Mouse (Mus musculus) hindbrain, embryonic 15.5 days (tissue): Measurements from ENCODE around the gene Gm20662. TPM values are rescaled to one million over a fixed set of nuclear protein-coding genes. Genes with fewer than 3 reads are reported as not detected.

ENCODE experiments used
- ATAC-seq: fragments of 200-750 bp; cut with Nextera tagmentation; 2 replicates; pipeline ENCODE4 v1.8.0; 2017; ENCODE audit warnings: low read depth, moderate number of reproducible peaks, moderate TSS enrichment; ENCODE audit not compliant: low FRiP score
- H3K27ac ChIP-seq: fragments of 300-500 bp; sonication (generic); replicated peaks from 2 replicates; pipeline ENCODE4 v1.5.1; 2015; ENCODE audit warnings: mild to moderate bottlenecking, inconsistent platforms
- H3K27me3 ChIP-seq: fragments of 300-500 bp; sonication (generic); 2 replicates; pipeline ENCODE4 v1.6.1; 2015; ENCODE audit warnings: control low read depth, inconsistent platforms
- H3K36me3 ChIP-seq: fragments of 300-500 bp; sonication (generic); 2 replicates; pipeline ENCODE4 v1.6.1; 2015; ENCODE audit warnings: control low read depth, inconsistent platforms
- H3K4me1 ChIP-seq: fragments of 300-500 bp; sonication (generic); replicated peaks from 2 replicates; pipeline ENCODE4 v1.6.1; 2015; ENCODE audit warnings: control low read depth, inconsistent platforms
- H3K4me2 ChIP-seq: fragments of 300-500 bp; sonication (generic); 2 replicates; pipeline ENCODE4 v1.6.1; 2015; ENCODE audit warnings: moderate library complexity, mild to moderate bottlenecking, inconsistent platforms
- H3K4me3 ChIP-seq: fragments of 300-500 bp; sonication (generic); 2 replicates; pipeline ENCODE4 v1.5.1; 2015; ENCODE audit warnings: mild to moderate bottlenecking, inconsistent platforms
- H3K9ac ChIP-seq: fragments of 300-500 bp; sonication (generic); 2 replicates; pipeline ENCODE4 v1.6.1; 2015; ENCODE audit warnings: inconsistent platforms
- H3K9me3 ChIP-seq: fragments of 300-500 bp; sonication (generic); 2 replicates; pipeline ENCODE4 v1.6.1; 2016; ENCODE audit warnings: control low read depth, inconsistent platforms
- WGBS: fragments of 180-500 bp; shearing (Covaris S2); methylation state at CpG from one replicate; pipeline ENCODE4 v1.1.7; 2015; 5-methylcytosine and 5-hydroxymethylcytosine counted together
- polyA plus RNA-seq: library from polyadenylated mRNA; unstranded; fragments of >200 nt; fragmentation: Nextera tagmentation; extraction: Ambion mirVana; gene quantifications from 2 replicates; pipeline ENCODE4 v1.2.1, GENCODE M21; 2015

The Gm20662 gene
- 0.80 TPM in 1 of 2 replicates, not detected in the other for polyA plus RNA-seq

DNA sequence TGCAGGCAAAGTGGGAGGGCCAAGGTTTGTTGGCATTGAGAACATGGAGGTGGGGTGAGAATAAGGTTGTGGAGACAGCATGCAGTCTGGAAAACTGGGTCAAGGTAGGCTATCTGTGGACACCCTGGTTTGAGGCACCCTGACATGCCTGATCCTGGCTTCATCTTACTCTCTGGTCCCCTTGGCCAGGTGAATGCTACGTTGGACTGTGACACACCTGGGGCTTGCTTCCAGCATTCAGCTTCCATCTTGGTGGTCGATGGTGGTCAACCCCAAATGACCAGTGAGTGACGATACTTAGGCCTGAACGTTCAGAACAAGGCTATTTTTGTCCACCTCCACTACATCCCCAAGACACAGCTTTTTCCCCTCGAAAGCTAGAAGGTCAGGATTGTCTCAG, at the start of gene Gm20662:
Gene Gm20662, plus strand, starts transcription at position 301 of the 400 bp plus-strand sequence.
- no peaks in the 10 kb centered on the region for H3K36me3 ChIP-seq
- ATAC-seq: no peak
- 90% methylated on average over 5 of the region's 5 CpGs for WGBS
- H3K4me1 ChIP-seq: no peaks in the 10 kb centered on the region
- H3K4me3 ChIP-seq: no peak within 1 kb of the TSS
- H3K9ac ChIP-seq: no peak within 1 kb of the TSS
- no peak within 1 kb of the TSS for H3K27ac ChIP-seq
- no peaks in the 10 kb centered on the region for H3K27me3 ChIP-seq
- no peak within 1 kb of the TSS for H3K4me2 ChIP-seq
- H3K9me3 ChIP-seq: no peaks in the 10 kb centered on the region

DNA sequence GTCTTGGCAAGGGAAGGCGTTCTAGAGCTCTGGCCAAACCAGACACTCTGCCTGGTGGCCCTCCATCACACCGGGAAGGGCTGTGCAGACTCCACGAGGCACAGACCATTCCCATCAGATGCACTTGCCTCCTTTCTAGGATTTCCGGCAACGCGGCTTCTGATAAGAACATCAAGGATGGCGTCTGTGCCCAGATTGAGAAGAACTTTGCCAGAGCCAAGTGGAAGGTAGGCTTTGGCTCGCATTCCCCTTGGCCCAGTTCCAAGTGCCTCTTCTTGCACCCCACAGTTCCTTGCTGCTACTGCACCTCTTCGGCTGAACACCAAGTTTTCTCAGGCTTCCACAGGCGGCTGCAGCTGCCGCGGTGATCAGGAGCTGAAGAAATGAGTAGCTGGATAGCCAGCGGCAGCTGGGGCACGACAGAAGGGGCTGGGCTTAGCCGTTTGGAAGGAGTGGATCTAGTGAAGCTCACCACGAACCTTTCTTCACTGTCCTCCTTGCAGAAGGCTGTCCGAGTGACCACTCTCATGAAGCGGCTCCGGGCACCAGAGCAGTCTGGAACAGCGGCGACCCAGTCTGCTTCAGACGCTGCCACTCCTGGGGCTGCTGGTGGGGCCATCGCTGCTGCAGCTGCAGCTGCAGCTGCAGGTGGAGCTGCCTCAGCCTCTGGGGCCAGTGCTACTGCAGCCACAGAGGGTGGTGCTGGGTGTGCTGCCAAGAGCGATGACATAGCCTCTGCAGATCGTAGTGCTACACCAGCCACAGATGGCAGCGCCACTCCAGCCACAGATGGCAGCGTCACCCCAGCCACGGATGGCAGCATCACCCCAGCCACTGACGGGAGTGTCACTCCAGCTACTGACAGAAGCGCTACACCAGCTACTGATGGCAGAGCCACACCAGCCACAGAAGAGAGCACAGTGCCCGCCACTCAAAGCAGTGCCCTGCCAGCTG, 48.6 kb upstream of the Gm20662 start:
- H3K9me3 ChIP-seq: no peaks in the 10 kb centered on the region
- WGBS: 87% methylated on average over 31 of the region's 31 CpGs
- H3K4me2 ChIP-seq: no peak overlapping the region
- H3K36me3 ChIP-seq: no peaks in the 10 kb centered on the region
- H3K4me3 ChIP-seq: no peak overlapping the region
- ATAC-seq: no peak
- no peak overlapping the region for H3K9ac ChIP-seq
- H3K27me3 ChIP-seq: no peaks in the 10 kb centered on the region
- H3K27ac ChIP-seq: no peak overlapping the region
- peaks cover 11% of the 10 kb centered on the region for H3K4me1 ChIP-seq

DNA sequence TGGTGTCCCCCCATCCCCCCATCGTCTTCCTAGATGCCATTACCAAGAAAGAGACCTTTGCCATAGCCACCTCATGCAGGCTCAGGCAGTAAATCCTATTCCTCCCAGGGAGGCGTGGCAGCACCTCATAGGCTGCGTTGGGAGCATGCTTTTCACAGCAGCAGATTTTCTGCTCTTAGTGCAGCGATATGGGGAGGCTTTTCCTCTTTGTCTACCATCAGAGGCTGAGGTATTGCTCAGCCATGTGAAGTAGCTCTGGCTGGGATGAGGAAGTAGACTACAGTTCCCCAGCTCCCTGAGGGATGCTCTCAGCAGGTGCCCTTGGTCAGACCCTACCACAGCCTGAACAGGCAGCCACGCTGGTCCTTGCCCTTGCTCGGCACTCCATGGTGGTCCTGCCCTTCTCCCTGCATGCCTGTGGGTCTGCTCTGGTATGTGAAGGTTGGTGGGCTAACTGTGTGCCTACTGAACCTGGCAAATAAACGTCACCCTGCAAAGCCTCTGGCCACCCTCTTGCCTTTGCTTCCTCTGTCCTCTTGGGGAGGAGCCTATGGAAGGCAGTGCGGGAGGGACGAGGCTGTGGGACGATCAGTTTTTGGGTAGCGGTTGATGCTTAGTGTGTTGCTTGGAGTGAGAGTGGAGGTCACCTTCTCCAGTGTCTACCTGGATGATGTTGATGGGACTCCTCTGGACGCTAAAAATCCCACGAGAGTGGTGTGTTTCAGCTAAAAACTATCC, 46.8 kb upstream of the Gm20662 start:
- Histone ChIP-seq H3K9ac (no peak overlapping the region), H3K4me3 (no peak overlapping the region), H3K9me3 (no peaks in the 10 kb centered on the region), H3K4me2 (no peak overlapping the region), H3K4me1 (peaks cover 11% of the 10 kb centered on the region), H3K36me3 (no peaks in the 10 kb centered on the region), H3K27me3 (no peaks in the 10 kb centered on the region), H3K27ac (no peak overlapping the region)
- WGBS: 86% methylated on average over 13 of the region's 13 CpGs
- no peak for ATAC-seq

DNA sequence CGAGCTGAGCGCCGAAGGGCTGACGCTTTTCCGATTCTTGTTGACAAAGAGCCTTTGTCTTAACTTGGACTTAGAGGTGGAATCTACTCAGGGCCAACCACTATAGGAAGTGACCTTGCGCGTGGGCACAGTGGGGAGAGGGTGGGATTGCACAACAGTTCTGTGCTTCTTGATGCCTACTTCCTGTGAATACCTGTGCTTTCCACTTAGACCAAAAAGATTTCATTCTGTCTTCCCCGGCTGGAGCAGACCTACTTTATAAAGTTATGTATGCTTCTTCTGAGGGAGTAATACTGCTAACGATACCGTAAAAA, 46.3 kb upstream of the Gm20662 start, which contains the start of gene Traip:
Gene Traip, plus strand, starts transcription at position 215 of the 314 bp plus-strand sequence.
- 93% methylated on average over 10 of the region's 10 CpGs for WGBS
- ATAC-seq: no peak

DNA sequence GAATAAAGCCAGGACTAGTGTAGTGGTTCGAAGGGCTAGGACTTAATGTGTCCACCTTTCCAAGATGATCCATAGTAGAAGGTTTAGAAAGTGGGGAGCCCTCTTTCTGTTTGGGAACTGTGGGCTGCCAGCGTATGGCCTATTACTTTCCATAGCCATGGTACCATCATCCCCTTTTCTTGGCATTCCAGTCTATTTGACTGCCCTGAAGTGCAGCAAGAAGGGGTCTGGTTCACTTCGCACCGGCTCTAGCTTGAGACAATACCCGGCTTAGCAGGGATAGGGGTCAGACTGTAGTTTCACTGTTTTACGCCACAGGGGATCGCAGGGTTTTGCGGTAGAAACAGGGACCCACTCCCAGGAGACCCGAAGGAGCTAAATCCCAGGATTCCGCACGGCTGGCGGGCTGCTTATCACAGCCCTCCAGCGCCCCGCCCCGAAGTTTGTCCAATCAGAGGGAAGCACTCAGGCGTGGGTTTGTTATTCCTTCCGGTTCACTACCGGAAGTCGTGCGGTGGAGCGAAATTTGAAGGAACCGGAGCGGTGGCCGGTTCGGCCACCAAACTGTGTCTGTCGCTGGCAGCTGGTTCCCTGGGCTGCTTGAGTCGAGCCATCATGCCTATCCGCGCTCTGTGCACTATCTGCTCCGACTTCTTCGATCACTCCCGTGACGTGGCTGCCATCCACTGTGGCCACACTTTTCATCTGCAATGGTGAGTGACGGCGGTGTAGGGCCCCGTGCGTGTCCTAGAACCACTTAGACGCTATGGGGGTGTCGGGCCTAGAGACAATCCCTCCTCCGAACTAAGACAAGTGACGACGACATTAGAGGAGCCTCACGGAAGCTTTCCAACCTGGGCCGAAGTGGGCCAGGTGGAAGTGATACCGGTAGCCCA, 45.4 kb upstream of the Gm20662 start:
- no peaks in the 10 kb centered on the region for H3K27me3 ChIP-seq
- H3K4me2 ChIP-seq: peak overlapping the region; percentile 66

More for the DNA sequence above, 46.3 kb upstream of the Gm20662 start, which contains the start of gene Traip:
- no peaks in the 10 kb centered on the region for H3K36me3 ChIP-seq
- H3K9ac ChIP-seq: peak within 1 kb of the TSS; percentile 64
- no peaks in the 10 kb centered on the region for H3K27me3 ChIP-seq
- H3K4me3 ChIP-seq: peak within 1 kb of the TSS; percentile 47
- peak within 1 kb of the TSS; percentile 84 for H3K27ac ChIP-seq
- peak within 1 kb of the TSS; percentile 66 for H3K4me2 ChIP-seq
- H3K9me3 ChIP-seq: no peaks in the 10 kb centered on the region
- peaks cover 11% of the 10 kb centered on the region for H3K4me1 ChIP-seq

DNA sequence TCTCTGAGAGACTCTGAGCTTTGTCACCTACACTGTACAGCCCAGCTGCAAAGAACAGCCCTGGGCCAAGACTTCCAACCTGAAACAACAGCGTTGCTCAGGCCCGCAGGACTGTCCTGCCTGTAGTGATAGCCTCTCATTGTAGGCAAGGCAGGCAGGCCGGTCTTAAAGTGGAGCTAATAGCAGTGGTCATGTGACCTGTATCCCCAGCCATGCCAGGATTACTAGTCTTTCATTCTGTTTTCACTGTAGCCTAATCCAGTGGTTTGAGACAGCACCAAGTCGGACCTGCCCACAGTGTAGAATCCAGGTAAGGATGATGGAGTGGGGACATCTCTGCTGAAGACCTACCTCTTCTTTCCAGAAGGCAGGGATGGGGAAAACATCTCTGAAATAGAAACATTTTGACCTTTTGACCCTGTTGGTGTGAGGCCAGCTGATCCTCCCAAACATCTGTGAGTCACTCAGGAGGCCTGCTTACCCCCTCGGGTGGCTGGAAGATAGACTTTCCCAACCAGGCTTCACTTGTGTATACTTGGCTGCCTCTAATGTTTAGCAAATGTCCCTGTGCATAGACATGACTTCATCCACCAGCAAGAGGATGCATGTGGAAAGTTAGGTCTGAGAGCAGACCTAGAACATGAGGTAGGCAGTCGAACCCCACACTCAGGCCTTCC, 40.4 kb upstream of the Gm20662 start:
- peaks cover 10% of the 10 kb centered on the region for H3K4me1 ChIP-seq
- H3K27ac ChIP-seq: no peak overlapping the region
- ATAC-seq: no peak
- no peaks in the 10 kb centered on the region for H3K36me3 ChIP-seq
- H3K9me3 ChIP-seq: no peaks in the 10 kb centered on the region
- no peak overlapping the region for H3K4me3 ChIP-seq
- H3K9ac ChIP-seq: no peak overlapping the region
- no peaks in the 10 kb centered on the region for H3K27me3 ChIP-seq
- H3K4me2 ChIP-seq: no peak overlapping the region
- WGBS: 86% methylated on average over 6 of the region's 6 CpGs

More for the DNA sequence above, 45.4 kb upstream of the Gm20662 start:
- Histone ChIP-seq H3K36me3 (no peaks in the 10 kb centered on the region), H3K4me1 (peaks cover 11% of the 10 kb centered on the region), H3K4me3 (peak overlapping the region; percentile 47), H3K9me3 (no peaks in the 10 kb centered on the region), H3K27ac (peak overlapping the region; percentile 84), H3K9ac (peak overlapping the region; percentile 64)
- peak; percentile 97 for ATAC-seq
- WGBS: 17% methylated on average over 45 of the region's 45 CpGs

DNA sequence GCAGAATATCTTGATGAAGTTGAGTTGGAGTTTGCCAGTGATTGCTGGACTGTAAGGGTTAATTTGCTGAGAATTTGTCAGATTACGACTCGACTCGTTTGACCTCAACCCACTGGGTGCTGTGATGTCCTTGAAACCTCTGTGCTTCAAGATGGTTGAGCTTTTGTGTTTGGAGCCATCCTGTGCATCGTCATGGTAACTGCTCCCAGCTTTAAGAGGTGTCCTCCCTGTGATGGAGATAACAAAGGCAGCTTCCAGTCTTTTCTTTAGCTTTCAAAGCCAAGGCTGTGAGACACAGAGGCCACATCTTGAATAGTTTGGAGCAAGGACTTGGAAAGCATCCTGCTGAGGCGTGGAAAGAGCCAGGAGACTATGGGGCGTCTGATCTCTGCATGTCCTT, 39.0 kb upstream of the Gm20662 start:
- Histone ChIP-seq H3K9me3 (no peaks in the 10 kb centered on the region), H3K9ac (no peak overlapping the region), H3K4me3 (no peak overlapping the region), H3K27ac (no peak overlapping the region), H3K4me2 (no peak overlapping the region), H3K27me3 (no peaks in the 10 kb centered on the region), H3K4me1 (peaks cover 18% of the 10 kb centered on the region), H3K36me3 (no peaks in the 10 kb centered on the region)
- 25% methylated on average over 6 of the region's 6 CpGs for WGBS
- no peak for ATAC-seq

DNA sequence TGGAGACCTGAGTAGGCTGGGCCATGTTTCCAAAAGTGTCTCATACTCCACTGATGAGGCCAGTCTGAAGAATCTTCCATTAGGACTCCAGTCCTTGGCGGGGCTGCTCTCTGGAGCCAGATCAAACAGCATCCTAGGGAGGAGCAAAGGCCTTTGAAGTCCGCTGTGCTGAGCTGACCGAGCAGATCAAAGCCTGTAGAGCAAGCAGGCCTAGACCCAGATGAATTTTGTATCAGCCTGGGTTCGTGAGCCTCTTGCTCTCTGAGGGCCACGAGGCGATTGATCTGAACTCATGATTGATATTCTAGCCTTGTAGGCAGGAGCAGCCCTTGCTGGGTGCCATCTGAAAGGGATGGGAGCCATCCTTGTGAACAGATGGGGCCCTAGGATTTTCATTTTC, 36.3 kb upstream of the Gm20662 start:
- H3K27ac ChIP-seq: peak overlapping the region; percentile 82; the same call in 1 of the 2 replicates
- WGBS: 68% methylated on average over 6 of the region's 6 CpGs
- no peak overlapping the region for H3K4me3 ChIP-seq
- peaks cover 22% of the 10 kb centered on the region for H3K4me1 ChIP-seq
- H3K9ac ChIP-seq: no peak overlapping the region
- H3K4me2 ChIP-seq: no peak overlapping the region
- H3K27me3 ChIP-seq: no peaks in the 10 kb centered on the region
- H3K9me3 ChIP-seq: no peaks in the 10 kb centered on the region
- H3K36me3 ChIP-seq: no peaks in the 10 kb centered on the region
- ATAC-seq: no peak

DNA sequence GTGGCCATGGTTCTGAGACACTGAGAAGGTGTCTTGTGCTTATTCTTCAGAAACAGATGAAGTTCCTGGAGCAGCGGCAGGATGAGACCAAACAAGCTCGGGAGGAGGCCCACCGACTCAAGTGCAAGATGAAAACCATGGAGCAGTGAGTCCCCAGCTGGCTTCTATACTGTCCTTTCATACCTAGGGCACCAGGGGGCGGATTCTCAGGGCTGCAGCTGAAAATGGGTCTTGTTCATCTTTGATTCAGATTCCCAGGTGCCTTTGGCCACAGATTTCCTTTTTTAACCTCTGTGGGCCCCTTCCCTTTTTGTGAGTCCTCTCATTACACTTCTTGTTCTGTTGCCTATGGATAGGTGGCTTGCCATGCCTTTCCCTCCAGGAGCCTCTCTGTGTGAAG, 35.2 kb upstream of the Gm20662 start:
- Histone ChIP-seq H3K9me3 (no peaks in the 10 kb centered on the region), H3K36me3 (no peaks in the 10 kb centered on the region), H3K27ac (peak overlapping the region; percentile 82), H3K4me1 (peaks cover 22% of the 10 kb centered on the region), H3K4me2 (peak overlapping the region; percentile 44; the same call in 1 of the 2 replicates), H3K27me3 (no peaks in the 10 kb centered on the region), H3K4me3 (no peak overlapping the region), H3K9ac (0 out of 2 replicates have a peak overlapping the region, but pooled peaks have one; percentile 8)
- ATAC-seq: no peak
- WGBS: 79% methylated on average over 4 of the region's 4 CpGs

DNA sequence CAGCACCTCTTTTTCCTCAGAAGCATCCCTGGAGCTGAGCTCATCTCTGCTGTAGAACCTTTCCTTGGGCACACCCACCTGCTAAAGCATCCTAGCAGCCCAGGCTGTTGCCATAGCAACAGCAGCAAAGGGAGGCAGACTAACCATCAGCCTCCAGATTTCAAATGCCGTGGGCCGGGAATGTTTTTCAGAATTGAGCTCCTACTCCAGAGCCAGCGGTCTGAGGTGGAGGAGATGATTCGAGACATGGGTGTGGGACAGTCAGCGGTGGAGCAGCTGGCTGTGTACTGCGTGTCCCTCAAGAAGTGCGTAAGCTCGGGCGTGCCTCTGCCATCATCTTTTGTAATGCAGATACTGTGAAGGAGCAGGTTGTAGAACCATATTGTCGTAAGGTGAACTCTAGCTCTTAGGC, 34.8 kb upstream of the Gm20662 start:
- Histone ChIP-seq H3K4me2 (peak overlapping the region; percentile 44), H3K36me3 (no peaks in the 10 kb centered on the region), H3K4me3 (0 out of 2 replicates have a peak overlapping the region, but pooled peaks have one; percentile 7), H3K9me3 (no peaks in the 10 kb centered on the region), H3K27ac (peak overlapping the region; percentile 82), H3K4me1 (peaks cover 22% of the 10 kb centered on the region), H3K27me3 (no peaks in the 10 kb centered on the region), H3K9ac (0 out of 2 replicates have a peak overlapping the region, but pooled peaks have one; percentile 8)
- peak; percentile 78 for ATAC-seq
- WGBS: 60% methylated on average over 10 of the region's 10 CpGs

DNA sequence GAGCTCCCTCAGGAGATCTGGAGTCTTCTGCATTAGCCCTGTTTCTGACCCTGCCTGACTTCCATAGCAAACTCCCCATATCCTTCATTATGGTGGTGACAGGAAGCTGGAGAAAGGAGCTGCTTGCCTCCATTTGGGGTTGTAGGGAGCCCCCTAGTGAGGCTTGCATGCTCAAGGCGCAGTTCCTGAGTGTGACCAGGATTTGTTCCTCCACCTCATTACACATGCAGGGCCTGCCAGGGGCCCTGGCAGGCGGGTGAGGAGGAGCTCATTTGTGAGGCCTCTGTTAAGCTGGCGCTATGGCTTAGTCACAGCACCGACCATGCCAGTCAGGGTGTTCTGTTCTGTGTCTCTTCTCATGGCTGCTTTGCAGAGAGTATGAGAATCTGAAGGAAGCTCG, 34.3 kb upstream of the Gm20662 start:
- peak overlapping the region; percentile 82 for H3K27ac ChIP-seq

More for the DNA sequence above, 34.3 kb upstream of the Gm20662 start:
- peak; percentile 52; the same call in 1 of the 2 replicates for ATAC-seq
- peaks cover 22% of the 10 kb centered on the region for H3K4me1 ChIP-seq
- H3K9ac ChIP-seq: no peak overlapping the region
- WGBS: 44% methylated on average over 5 of the region's 5 CpGs
- H3K36me3 ChIP-seq: no peaks in the 10 kb centered on the region
- no peaks in the 10 kb centered on the region for H3K27me3 ChIP-seq
- H3K4me3 ChIP-seq: no peak overlapping the region
- peak overlapping the region; percentile 44 for H3K4me2 ChIP-seq
- no peaks in the 10 kb centered on the region for H3K9me3 ChIP-seq
